Mouse (Mus musculus) layer of hippocampus, postnatal 25 days (tissue): ENCODE measurements at regions not wholly inside any gene's neighbourhood (a gene's known extent, or its start where the extent isn't known, plus 50 kb on each side); places are given as distances from the start of the nearest gene placed in this dataset.

ENCODE experiments used
- DNase-seq, 2 experiments: peaks; one replicate each; pipeline ENCODE4 v3.0.0; 2022; ENCODE audit warnings: mixed read lengths in 2 of 2, low spot score in 1 of 2; ENCODE audit errors: extremely low spot score in 1 of 2

DNA sequence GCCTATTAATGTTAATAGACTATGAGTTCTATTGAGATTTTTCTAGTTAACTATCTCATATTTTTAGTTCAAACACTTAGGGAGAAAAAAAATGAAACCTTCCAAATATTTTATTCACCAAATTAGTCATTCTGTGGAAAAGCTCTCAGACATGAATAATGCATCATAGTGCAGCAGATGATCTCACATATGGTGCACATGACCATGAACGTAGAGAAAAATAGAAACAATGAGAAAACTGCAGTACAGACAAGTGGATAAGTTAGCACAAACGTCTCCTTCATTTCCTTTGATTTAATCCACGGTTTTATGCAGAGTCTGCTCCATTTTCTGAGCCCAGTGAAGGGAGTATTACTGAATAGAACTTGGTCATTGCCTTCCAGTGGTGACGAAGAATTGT lies 260.5 kb upstream of the Kcnj16 start:
- no peak for DNase-seq

- no peak for DNase-seq
Observed at GRCm38 (mm10) chr11:110715300-110715699, 252.5 kb upstream of the Kcnj16 start.

DNA sequence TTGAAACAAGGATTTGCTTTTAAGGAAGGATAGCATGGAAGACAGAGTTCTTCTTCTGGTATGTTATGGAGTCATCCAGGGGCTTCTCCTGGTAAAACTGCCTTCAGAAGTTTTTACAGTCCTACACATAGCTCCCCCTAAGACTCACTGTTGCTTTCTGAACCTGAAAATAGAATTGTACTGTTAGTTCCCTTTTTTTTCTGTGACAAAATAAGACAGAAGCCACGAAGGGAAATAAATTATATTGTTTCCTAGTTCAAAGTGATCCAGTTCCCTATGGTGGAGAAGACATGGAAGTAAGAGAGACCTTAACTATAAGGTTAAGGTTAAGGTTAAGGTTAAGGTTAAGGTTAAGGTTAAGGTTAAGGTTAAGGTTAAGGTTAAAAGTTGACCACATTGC lies 251.5 kb upstream of the Kcnj16 start:
- no peak for DNase-seq

- DNase-seq: no peak
Observed at GRCm38 (mm10) chr11:110722701-110723100, 245.1 kb upstream of the Kcnj16 start.

DNA sequence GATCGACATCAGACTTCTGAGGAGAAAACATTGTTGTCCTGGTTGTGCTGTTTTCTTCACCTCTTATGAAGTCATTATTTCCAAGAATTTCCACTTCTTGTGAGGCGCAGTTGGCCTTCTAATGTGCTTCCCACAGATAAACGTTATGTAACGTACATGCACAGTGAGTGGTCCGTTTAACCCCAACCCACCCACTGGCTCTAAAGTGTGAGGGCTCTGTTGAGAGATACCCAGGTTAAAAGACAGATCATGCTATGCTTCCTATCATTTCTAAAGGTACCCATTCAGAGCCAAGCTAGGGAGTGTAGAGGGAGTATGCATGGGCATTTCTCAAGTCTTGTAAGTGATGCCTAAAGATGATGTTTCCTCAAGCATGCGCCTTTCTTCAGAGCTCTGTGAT lies 243.9 kb upstream of the Kcnj16 start:
- no peak for DNase-seq

DNA sequence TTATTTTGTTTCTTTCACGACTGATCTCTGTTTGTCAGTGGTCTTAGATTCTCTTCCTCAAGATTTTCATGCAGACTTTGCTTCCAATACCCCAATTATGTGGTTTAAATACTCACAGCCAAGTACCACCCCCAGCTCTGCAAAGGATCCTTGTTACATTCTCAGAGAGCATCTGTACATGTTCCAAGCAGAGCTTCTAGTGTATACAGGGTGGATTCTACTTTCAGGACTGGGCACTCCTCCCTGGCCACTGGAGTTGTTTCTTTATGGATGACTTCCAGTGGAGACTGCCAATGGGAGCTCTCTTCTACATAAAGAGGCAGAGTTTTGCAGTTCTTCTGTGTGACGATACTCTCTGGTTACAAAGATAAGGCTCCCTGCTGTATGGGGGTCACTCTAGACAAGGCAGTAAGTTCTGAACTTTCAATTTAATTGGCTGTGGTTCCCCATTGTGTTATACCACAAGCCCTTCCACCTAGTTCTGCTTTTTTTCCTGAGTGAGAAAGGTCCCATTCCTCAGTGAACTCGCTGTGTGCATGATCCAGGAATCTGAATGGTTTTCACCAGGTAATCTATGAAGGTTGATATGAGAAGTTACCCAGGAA lies 240.4 kb upstream of the Kcnj16 start:
- DNase-seq: no peak

DNA sequence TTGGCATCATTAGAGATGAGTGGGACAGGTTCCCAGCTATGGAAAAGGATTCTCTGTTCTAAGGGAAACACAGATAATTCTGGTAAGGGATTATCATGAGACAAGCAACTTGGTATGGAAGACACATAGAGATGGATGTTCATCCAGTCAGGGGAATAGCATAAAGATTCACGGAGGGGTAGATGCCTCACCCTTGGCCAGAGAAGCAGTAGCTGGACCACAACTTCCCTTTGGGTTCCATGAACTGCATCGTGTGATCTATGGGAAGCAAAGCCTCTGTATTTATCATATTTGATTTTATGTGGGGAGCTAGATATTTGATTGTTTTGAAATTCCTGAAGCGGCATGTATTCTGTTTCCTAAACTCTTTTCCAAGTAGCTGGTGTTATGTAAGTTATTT lies 236.3 kb upstream of the Kcnj16 start:
- DNase-seq: no peak

- DNase-seq: no peak
Observed at GRCm38 (mm10) chr11:110774128-110774527, 193.7 kb upstream of the Kcnj16 start.

DNA sequence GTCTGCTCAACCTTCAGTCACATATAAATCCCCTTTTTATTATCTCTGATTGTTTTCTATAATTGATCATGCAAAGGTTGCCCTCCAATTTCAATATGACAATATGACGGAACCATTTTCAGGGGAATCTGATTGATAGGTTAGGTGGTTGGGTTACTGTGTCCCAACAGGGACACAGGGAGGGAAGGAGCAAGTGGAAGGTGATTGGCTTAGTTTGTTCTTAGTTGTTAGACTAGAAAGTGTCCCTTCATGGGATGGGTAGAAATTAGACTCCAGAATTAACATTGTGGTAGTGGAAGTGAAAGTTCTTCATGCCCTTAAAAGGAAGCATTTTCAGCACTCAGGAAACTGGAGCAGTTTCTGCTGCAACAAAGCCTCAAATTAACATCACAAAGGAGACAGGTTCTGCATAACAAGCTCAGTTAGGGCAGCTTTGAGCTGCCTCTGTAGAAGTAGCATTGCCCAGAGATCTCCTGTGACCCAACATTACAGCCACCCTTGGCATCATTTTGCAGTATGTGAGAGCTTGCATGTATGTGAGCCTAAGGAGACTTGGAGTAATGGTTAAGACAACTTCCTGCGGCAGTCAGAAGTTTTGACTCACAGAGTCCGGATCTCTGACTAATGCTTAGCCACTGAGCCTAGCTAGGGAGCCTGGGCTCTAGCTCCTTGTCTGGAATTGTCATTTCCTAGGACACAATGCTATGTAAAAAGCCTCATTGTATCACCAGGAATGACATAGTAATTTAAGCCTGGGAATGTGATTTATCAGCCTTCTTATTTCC lies 186.1 kb upstream of the Kcnj16 start:
- no peak for DNase-seq

DNA sequence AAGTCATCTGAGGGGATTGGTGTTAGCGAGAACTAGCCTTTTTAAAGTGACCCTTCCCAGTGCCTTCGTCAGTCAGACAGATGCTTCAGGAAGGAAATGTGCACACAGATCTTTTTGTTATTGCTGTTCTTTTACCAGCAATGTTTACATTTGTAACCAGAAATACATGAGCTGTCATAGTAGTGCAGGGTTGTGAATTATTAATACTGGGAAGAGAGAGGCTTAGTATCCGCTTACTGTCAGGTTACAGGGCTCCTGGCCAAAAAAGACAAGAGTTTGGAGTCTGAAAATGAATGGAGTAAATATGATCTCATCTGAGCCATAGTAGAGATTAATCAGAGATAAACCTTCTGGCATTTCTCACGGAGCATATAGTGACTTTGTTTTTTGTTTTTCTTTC lies 178.3 kb upstream of the Kcnj16 start:
- DNase-seq: no peak

- no peak for DNase-seq
Observed at GRCm38 (mm10) chr11:110799887-110800578, 167.8 kb upstream of the Kcnj16 start.

DNA sequence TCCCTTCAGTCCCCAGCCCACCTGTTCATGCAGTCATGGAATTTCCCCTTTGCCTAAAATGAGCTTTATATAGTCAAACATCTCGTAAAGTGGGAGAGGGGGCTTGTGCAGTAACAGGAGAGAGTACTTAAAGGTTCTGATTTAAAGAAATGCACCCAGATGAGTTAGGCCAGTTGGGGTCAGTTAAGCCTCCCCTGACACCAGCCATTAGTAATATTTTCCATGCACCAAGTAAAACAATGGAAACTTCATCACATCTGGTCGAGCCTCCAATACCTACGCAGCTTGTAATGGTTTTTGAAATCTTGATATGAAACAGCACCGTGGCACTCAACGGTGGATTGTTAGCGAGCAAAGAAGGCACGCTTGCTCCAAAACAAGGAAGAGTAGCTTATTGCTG lies 165.8 kb upstream of the Kcnj16 start:
- DNase-seq: no peak

DNA sequence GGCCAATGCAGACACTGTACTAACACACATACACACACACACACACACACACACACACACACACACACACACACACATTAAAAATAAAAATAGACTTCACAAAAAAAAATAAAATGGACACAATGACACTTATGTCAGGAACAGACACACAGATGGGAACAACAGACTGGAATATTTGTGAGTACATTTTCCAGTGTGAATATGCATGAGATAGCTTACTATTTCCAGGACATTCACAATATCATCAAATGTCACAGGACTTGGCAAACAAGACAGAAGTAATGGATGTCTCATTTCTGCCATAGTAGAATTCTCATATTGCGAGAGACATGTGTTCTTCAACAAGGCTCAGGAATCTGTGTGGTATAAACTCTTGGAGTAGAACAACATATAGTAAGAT lies 163.8 kb upstream of the Kcnj16 start:
- no peak for DNase-seq

DNA sequence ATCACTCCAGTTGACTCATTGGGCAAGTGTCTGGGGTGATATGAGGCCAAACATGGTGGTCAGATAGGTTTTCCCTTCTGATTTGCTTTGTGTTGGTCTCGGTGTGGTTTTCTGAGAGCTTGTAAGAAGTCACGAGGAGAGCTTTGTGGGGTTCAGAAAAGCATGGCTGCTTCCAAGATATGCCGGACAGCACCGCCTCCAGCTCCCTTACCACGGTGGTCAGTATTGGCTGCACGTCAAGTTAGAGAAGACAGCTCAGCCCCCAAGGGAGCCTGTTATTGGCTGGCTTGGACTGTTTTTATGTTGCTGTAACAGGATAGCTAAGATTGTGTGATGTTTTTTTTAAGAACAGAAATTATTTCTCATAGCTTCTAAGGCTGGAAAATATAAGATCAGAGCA lies 154.7 kb upstream of the Kcnj16 start:
- DNase-seq: no peak

DNA sequence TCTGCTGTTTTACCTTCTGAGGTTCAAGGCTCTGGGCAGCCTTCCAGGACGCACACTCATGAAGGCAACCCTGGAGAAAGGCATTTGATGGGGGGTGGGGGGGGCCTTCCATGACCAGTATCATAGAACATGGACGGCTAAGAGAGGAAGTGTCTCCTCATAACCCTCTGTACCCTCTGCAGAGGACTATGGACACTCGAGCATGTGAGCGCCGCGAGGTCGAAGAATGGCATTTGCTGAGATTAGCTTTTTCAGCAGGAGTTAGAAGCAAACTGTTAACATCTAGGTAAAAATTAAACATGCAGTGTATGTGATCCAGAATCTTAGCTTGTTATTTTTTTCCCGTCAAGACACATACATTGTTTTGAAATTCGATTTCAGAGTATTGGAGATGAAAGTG lies 153.1 kb upstream of the Kcnj16 start:
- no peak for DNase-seq

GRCm38 (mm10) chr11:110815206-110815605 lies 152.6 kb upstream of the Kcnj16 start:
- no peak for DNase-seq

- DNase-seq: no peak
Observed at GRCm38 (mm10) chr11:110828584-110828983, 139.2 kb upstream of the Kcnj16 start.

GRCm38 (mm10) chr11:110836688-110837087 lies 131.1 kb upstream of the Kcnj16 start:
- DNase-seq: no peak

- no peak for DNase-seq
Observed at GRCm38 (mm10) chr11:110839316-110839715, 128.5 kb upstream of the Kcnj16 start.

GRCm38 (mm10) chr11:110868319-110868718 lies 99.5 kb upstream of the Kcnj16 start:
- DNase-seq: no peak

DNA sequence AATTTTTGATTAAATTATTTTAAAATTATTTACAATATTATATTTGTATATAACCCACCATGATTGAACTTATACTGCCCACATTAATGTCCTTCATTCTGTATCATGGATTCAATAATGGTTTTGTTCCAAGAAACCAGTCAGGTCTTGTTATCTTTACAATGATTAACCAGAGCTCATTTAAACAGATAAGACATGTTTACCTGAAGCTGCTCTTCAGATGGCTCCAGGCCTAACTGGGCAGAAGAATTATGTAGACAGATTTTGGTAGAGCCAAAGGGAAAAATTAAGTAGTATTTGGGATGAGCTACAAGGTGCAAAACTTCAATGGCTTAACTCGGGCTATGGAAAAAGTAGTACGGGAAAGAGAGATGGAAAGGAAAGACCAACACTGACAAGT lies 97.7 kb upstream of the Kcnj16 start:
- DNase-seq: no peak

GRCm38 (mm10) chr11:110874626-110875025 lies 93.2 kb upstream of the Kcnj16 start:
- DNase-seq: no peak
